Mouse (Mus musculus) gastrocnemius, postnatal 36 days (tissue): ENCODE measurements around the gene Irgc1. TPM values are rescaled to one million over a fixed set of nuclear protein-coding genes. Genes with fewer than 3 reads are reported as not detected.

Experiments
- DNase-seq, 2 experiments: peaks; one replicate each; pipeline ENCODE4 v3.0.0; 2022
- intact Hi-C: fragments of 180-260 bp; cut with DNase I; formaldehyde crosslinking; loops from one replicate; pipeline ENCODE4 v1.15.1; 2025
- total RNA-seq, 2 experiments: library from RNA; stranded (reverse); gene quantifications; 2 replicates each; pipeline ENCODE4 v1.2.3; 2021

Gene Irgc1
- total RNA-seq, 2 experiments from 2014 or later = not detected

DNA sequence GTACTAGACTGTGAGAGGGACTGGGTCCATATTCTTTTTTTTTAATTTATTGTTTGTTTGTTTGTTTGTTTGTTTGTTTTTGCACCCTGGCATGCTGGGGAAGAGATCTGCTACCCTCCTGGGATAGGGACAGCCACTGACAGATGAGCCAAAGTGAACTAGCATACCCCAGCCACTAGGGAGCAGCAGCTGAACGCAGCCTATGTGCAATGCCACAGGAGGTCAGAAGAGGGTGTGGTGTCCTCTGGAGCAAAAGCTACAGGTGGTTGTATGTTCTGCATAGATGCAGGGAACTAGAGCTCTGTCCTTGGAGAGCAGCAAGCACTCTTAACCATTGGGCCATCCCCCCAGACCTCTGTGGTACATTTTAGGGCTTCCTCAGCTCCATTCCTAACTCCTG lies 10.3 kb downstream of the Irgc1 start:
- peak; percentile 42 to 45 for DNase-seq
- intact Hi-C loops = loop anchor here (5.0 kb wide), 1 partner anchor 36 kb away; no protein-coding TSS in a partner anchor

- DNase-seq = no peak
- intact Hi-C loops = loop anchor here (5.0 kb wide), 1 partner anchor 37 kb away; no protein-coding TSS in a partner anchor
These were observed 12.2 kb downstream of the Irgc1 start for GRCm38 (mm10) chr7:24439891-24440290.

GRCm38 (mm10) chr7:24439191-24439590 lies 12.9 kb downstream of the Irgc1 start:
- DNase-seq = no peak
- intact Hi-C loops = no loop called here

DNA sequence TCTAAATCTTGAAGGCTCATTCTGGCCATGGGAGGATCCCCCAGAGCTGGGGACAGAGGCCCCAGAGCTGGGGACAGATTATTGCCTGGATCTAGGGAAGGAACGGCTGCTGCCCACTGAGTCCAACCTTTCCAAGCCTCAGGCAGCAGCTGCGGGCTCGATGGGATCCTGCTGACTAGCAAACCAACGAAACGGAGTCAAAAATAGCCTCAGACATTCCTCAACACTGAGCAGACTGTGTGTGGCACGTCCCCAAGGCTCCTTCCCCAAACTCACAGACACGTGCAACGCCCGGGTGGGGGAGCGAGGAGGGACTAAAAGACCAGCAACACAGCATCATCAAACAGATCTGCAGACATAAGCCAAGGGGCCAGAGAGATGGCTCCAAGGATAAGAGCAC lies 14.1 kb downstream of the Irgc1 start:
- intact Hi-C loops = no loop called here
- DNase-seq = peak in 1 of 2 experiments; percentile 22

- DNase-seq = no peak
- intact Hi-C loops = no loop called here
These were observed 16.8 kb downstream of the Irgc1 start for GRCm38 (mm10) chr7:24435305-24435704.

DNA sequence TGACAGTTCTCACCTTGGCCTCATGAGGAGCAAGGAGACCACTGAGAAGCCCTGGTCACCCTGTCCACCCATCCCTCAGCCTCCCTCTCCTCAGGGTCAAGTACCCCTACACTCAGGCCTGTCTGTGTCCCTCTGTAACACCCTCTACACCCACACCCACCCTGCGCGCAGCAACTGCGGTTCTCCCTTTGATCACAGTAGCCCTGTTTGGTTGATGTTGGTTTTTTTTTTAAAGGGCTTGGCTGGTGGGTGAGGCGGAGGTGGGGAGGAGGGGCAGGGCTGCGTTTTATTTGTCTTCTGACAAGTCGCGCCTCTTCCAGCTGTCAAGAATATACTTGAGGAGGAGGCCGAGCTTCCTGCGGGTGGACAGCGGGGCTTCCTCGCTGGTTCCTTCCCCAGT lies 20.4 kb downstream of the Irgc1 start:
- no peak for DNase-seq
- intact Hi-C loops = no loop called here

DNA sequence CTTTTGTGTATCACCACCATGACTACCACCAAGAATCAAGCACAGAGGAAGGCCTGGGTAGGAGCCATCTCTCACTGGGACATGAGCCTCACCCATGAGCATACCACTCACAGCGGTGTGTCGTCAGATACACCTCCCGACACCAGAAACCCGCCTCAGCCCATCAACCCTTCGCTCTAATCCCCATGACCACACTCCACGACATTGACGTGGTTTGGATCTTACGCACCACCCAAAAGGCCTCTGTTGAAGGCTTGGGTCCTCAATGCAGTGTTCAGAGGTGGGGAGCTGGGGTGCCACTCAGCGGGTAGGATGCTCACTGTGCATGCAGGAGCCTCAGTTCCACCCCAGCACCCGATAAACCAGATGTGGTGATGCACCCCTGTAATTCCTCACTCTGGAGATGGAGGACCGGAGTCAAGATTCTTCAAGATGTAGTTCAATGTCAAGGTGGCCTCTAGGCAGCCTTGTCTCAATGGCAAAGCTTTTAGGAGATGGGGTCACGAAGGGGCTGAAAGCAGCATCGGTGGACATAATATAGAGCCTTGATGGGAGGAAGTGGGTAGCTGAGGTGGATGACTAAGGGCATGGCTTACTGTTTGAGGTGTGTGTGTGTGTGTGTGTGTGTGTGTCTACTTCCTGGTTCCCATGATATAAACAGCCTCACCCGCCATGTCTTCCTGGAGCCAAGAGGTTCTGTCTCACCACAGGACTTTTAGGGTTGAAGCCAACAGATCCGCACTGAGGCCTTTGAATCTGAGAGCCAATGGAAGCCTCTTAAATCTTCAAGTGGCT lies 21.3 kb downstream of the Irgc1 start:
- DNase-seq = no peak
- intact Hi-C loops = no loop called here

DNA sequence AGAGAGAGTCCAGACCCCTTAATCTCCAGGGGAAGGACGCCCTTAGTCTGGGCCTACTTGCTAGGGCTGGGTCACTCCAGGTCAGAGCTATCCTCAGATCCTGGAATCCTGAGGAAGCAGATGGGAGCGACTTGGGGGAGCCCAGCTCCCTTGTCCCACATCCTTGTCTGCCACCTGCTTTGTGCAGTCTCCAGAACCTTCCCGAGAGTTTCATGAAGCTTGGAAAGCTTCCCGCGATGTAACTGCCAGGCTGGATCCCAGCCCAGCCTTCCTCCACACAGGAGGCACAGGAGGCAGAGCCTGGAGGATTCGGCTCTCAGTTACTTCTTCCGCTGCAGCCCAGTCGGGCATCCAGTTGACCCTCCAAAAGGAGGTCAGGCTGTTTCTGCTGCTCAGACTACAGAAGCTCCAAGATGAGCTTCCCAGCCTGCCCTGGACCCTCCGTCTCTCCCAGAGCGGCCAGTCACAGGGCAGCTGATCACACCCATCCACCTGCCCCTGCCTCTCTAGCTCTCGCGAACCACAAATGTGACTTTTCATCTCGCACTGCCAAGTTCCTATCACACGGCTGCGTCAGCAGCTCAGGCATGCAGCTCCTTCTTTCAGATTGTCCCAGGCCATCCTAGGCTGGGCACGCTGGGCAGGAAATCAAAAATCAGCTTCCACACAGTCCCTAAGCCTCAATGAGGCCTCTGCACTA lies 22.5 kb downstream of the Irgc1 start:
- no peak for DNase-seq
- intact Hi-C loops = no loop called here

DNA sequence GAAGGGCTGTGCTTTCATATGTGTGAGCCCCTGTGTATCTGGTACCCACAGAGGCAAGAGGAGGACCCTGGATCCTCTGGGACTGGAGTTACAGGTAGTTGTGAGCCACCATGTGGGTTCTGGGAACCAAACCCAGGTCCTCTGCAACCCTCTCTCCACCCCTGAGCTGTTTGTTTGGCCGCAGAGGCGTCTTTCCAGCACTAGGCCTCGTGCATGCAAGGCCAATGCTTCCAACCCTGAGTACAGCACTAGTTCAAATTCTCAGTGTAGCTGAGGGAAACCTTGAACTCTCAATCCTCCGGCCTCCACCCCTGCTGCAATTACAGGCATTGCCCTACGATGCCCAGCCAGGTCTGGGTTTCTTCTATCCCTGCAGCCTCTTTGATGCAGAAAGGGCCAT lies 23.4 kb downstream of the Irgc1 start:
- no peak for DNase-seq
- intact Hi-C loops = no loop called here

GRCm38 (mm10) chr7:24427168-24427567 lies 24.9 kb downstream of the Irgc1 start:
- intact Hi-C loops = no loop called here

DNA sequence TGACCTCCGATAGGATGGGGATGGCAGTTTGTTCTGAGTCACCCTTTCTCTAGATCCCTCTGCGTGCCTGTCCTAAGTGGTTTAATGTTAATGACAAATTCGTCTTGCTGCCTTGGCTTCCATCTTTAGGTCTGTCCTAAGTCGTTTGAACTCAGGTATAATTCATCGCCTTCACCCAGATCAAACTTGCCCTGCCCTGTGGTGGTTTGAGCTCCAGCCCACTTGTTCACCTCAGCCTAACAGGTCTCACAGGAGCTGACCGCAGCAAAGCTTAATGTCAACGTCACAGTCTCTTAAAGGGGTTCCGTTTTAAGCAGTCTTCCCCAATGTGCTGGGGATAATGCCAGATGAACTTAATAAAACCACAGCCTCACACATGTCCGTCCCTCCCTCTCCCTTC lies 26.2 kb downstream of the Irgc1 start:
- intact Hi-C loops = no loop called here
- DNase-seq = no peak

More at GRCm38 (mm10) chr7:24427168-24427567, 24.9 kb downstream of the Irgc1 start:
- no peak for DNase-seq

DNA sequence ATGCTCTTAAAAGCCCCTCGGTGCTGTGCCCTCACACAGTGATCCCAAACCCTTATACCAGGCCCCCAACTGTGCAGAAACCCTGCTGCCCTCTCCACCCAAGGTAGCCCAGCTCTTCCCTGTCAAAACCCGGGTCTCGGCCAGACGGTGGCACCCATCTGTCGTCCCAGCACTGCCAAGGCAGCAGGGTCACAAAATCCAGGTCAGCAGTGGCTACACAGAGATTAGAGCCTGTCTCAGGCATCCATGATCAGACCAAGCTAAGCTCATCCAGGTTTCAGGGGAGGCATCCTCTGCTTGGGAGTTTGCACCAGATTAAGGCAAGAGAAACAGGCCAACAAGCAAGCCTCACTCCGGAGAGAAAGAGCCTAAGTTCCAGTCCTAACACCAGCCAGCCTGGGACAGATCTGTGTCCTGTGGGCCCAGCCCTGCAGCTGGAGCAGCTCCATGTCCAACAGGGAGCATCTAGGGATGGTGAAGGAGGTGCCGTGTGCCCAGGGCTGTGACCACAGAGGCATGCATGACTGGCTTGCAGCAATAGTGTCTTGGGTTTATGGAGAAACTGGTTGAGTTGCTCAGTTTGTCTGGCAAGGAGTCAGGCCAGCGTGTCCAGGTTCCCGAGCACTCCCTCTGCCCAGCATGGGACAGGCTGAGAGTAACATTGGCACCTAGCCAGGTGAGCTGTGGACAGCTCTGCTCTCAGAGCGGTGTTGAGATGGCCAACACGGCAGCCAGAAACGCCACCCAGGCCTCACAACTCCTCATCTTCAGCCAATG lies 28.0 kb downstream of the Irgc1 start:
- intact Hi-C loops = no loop called here
- no peak for DNase-seq

- no peak for DNase-seq
- intact Hi-C loops = no loop called here
These were observed 28.9 kb downstream of the Irgc1 start for GRCm38 (mm10) chr7:24423107-24423763.

DNA sequence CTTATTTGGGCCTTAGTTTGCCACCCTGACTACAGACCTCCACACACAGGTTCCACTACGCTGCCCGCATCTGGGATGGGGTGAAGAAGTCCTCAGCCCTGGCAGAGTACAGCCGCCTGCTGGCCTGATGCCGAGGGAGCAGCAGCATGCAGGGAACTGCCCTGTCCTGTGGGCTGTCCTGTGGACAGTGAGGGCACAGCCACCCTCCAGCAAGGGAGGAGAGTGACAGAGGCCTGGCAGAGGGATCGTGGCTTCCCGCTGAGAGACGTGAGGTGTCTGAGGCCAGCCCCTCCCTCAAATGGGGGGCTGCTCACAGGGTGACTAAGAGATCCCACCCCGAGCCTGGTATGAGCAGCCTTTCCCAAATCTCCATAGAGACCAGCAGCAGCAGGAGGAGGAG lies 29.8 kb downstream of the Irgc1 start:
- DNase-seq = no peak
- intact Hi-C loops = no loop called here

- DNase-seq = no peak
- intact Hi-C loops = no loop called here
These were observed 30.4 kb downstream of the Irgc1 start for GRCm38 (mm10) chr7:24421648-24422047.

- DNase-seq = no peak
- intact Hi-C loops = no loop called here
These were observed 32.5 kb downstream of the Irgc1 start for GRCm38 (mm10) chr7:24419579-24419978.

DNA sequence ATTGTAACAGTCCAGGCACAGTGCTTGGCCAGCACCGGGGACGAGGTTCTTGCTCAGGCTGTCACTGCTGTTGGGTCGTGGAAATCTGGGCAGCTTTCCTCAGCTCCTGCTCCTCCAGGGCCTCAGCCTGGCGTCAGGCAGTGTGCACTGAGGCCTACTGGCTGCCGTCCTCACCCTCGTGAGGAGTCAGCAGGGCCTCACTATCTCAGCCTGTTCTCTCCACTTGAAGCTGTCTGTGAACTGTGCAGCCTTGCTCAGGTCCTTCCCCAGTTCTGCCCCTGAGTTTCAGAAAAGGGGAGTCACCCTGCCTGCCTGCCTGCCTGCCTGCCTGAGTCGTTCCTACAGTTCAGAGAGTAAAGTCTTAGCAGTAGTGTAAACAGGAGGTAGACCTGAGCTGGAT lies 36.8 kb downstream of the Irgc1 start:
- DNase-seq = no peak
- intact Hi-C loops = no loop called here

- DNase-seq = no peak
- intact Hi-C loops = no loop called here
These were observed 38.5 kb downstream of the Irgc1 start for GRCm38 (mm10) chr7:24413630-24414029.

GRCm38 (mm10) chr7:24410831-24411230 lies 41.3 kb downstream of the Irgc1 start:
- intact Hi-C loops = no loop called here
- DNase-seq = no peak

- intact Hi-C loops = no loop called here
- no peak for DNase-seq
These were observed 42.0 kb downstream of the Irgc1 start for GRCm38 (mm10) chr7:24410123-24410522.

- intact Hi-C loops = no loop called here
- no peak for DNase-seq
These were observed 43.9 kb downstream of the Irgc1 start for GRCm38 (mm10) chr7:24408186-24408585.
